Mouse (Mus musculus): ENCODE measurements around the gene Npas3. TPM values are rescaled to one million over a fixed set of nuclear protein-coding genes. Genes with fewer than 3 reads are reported as not detected.

Npas3 gene
- polyA plus RNA-seq, 1 experiment, result 10.2 TPM

GRCm38 (mm10) chr12:53558259-53558658 lies 309.8 kb downstream of the Npas3 start:
- no peak for DNase-seq (ENCODE audit: extremely low spot score in 1 of 2, low spot score in 1 of 2)

DNA sequence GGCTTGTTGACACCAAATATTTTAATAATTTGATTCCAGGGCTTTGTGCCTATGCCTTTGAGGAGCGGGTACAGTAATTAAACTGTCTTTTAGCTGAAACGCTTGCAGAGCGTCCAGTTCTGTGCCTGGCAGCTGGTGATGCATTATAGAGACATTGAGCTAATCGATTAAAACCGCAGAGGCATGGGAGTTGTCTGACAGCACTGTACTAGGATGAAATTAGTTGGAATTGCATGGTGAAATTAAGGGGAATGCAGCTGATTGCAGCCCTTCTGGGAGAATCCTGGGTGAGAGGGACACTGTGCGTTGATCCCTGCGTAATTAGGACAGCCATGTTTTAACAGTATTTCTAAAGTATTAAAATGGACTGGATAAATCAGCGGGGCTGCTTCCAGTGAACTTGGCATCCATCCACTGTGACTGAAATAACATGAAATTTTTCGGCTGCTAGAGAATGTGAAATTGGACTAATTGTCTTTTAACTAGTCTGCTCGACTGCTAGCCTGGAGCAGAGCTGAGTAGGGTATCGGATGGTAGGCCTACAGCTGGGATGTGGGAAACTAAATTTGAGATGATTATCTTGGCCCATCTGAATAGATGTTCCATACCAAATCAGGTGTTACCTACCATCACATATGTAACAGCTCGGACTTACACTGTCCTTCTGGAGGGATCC lies 318.4 kb downstream of the Npas3 start:
- DNase-seq (ENCODE audit: extremely low spot score in 1 of 2, low spot score in 1 of 2), result no peak

DNA sequence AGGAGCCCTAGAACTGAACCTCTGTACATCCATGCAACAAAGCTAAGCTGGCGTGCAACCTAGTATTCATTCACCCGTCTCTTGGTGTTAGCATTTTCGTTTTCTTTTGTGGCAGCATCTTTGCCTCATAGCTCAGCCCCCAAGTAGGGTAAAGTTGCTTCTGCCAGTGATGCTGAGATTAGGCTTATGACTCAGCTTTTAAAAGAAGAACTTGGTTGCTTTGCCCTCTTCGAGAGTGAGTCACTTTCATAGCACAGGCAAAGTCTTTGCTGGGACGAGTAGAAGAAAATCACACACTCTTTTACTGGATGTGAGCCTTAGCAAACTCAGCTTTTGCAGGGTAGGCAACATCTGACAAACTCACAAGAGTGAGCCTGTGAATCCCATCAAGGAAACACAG lies 332.7 kb downstream of the Npas3 start:
- DNase-seq (ENCODE audit: extremely low spot score in 1 of 2, low spot score in 1 of 2), result peak in 1 of 2 experiments; percentile 19

- DNase-seq (ENCODE audit: extremely low spot score in 1 of 2, low spot score in 1 of 2), result no peak
Observed at GRCm38 (mm10) chr12:53587249-53587648, 338.8 kb downstream of the Npas3 start.

DNA sequence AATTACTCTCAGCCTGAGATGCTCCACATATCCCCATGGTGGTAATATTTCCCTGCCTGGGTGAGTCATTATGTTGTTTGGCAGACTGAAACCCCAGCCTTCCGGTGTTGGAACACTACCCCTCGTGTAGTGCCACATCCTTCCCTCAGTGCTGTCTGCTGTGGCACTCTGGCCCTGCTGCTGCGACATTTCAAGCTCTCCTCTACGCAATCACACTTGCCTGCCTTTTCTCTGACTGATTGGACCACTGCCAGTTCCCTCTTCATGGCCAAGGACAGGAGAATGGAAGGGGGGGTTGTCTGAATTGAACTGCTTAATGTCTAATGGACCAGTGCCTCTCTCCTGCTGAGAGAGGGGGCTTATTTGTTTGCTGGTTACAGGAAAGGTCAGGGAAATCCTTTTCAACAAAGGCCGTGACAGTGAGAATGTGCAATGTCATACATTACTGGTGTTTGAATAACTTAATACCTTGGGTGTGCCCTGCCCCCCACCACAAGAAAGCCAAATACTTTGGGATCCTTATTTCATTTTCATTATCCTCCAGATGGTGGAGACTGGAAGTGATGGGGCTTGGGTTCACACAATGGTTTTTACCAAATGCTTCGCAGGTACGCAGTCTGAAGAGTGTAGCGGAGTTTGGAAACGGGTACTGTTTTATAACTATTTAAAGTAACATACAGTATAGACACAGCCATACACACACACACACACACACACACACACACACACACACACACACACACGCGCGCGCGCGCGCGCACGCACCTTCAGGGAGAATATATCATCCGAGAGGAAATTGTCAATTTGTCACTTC lies 339.4 kb downstream of the Npas3 start:
- DNase-seq (ENCODE audit: extremely low spot score in 1 of 2, low spot score in 1 of 2), result peak; percentile 8 to 44

GRCm38 (mm10) chr12:53589446-53589961 lies 341.0 kb downstream of the Npas3 start:
- DNase-seq (ENCODE audit: extremely low spot score in 1 of 2, low spot score in 1 of 2), result no peak

GRCm38 (mm10) chr12:53605661-53606060 lies 357.2 kb downstream of the Npas3 start:
- DNase-seq (ENCODE audit: extremely low spot score in 1 of 2, low spot score in 1 of 2), result no peak

GRCm38 (mm10) chr12:53612120-53612519 lies 363.6 kb downstream of the Npas3 start:
- DNase-seq (ENCODE audit: extremely low spot score in 1 of 2, low spot score in 1 of 2), result no peak

GRCm38 (mm10) chr12:53621271-53621670 lies 372.8 kb downstream of the Npas3 start:
- DNase-seq (ENCODE audit: extremely low spot score in 1 of 2, low spot score in 1 of 2), result no peak

DNA sequence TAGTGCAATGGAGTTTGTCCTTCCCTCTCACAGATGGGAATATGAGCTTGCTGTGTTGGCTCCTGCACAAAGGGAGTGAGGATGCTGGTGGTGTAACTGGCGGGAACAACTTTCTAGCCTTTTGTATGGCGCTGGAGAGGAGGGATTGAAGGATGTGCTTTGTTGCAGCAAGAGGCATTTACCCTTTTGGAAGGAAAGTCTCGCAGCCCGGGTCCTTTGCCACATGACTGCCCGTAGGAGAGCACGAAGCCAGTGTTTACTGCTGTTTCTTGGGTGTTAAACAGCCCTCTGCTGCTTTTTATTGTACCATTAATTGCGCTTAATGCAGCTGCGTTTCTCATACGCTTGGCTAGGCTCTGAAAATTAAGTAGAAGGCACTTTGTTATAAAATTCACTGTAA lies 375.3 kb downstream of the Npas3 start:
- no peak for DNase-seq (ENCODE audit: extremely low spot score in 1 of 2, low spot score in 1 of 2)

DNA sequence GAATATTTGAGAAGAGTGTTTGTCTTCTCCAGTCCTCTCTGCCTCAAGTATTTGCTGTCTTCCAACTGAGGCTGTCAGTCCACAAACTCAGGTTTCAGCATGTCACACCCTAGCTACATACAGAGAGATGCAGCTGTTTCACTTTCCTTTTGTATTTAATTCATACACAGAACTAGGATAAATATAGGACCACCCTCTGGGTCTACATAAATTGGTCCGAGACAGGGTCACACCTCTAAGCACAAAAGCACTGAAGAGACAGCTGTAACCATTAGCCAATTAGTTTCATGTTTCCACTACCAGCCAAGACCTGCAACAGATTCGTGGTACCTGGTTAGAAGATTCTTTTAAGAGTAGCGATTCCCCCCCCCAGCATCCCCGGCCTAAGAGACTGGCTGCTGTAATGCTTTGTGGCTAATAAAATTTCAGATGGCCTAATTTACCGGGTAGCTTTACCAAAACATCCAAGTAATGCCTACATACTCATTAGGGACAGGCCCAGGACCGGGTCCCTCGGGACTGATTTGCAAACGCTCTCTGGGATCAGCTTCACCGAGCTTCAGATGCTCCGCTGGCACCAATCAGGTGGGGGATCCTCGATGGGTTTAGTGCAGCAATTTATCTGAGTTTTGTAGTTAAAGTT lies 376.0 kb downstream of the Npas3 start:
- DNase-seq (ENCODE audit: extremely low spot score in 1 of 2, low spot score in 1 of 2), result no peak

DNA sequence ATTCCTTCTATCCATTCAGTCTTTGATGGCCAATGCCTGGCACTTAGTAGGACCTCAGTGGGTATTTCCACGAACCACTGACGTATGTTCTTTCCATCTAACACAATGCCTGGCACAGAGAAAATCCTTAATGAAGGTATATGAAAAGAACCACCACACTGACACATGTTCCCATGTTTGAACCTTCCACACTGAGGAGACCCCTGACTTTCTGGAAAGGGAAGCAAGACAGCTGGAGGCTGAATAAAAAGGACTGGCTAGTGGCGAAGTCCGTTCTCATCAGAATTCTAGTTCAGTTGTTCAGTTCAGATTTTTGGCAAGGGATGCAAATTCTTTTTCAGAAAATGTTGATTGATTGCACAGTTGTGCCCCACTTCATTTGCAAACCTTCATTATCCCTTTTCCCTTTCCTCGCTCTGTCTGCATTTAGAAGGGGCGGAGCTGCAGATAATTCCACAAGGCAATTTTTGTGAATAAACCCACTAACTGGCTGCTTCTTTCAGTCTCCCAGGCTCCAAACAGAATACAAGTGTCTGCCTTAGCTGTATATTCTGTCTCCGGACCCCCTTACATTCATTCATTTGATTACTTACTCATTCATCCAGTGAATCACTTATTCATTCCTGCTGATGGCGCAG lies 381.1 kb downstream of the Npas3 start:
- no peak for DNase-seq (ENCODE audit: extremely low spot score in 1 of 2, low spot score in 1 of 2)

- DNase-seq (ENCODE audit: extremely low spot score in 1 of 2, low spot score in 1 of 2), result no peak
Observed at GRCm38 (mm10) chr12:53630607-53631006, 382.1 kb downstream of the Npas3 start.

DNA sequence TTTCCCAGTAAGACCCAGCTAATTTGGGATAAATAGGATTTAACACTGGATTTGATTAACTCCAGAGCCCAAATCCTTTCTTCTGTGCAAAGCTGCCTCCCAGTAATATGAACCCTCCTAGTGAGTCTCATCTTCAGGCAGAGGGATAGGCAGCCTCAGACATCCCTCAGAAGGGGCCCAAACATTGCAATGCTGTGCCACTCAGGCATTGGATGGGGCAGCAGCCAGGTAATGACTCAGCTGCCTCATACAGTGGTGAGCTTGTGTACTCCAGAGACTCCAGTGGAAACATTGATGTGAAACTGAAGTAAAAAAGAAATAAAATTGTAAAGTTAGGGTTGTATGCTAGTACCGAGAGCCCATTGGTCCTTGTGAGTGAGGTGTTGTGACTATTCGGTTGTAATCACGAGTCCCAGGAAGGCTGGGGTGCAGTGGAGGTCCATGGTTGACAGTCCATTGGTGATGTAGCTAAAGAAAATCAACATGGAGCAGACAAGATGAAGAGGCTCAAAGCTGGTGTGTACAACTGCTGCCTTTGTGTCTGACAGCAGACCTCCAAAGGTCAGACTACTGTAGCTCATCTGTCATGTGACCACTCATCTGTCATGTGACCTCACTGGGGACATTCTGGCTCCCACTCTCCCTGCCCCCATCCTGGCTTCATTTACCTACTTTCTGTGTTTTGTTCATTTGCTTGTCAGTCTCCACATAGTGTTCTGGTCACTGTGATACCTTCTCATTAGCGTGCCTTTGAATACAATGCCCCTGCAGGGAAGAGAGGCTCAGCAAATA lies 383.0 kb downstream of the Npas3 start:
- DNase-seq (ENCODE audit: extremely low spot score in 1 of 2, low spot score in 1 of 2), result no peak

GRCm38 (mm10) chr12:53638571-53638970 lies 390.1 kb downstream of the Npas3 start:
- DNase-seq (ENCODE audit: extremely low spot score in 1 of 2, low spot score in 1 of 2), result no peak

DNA sequence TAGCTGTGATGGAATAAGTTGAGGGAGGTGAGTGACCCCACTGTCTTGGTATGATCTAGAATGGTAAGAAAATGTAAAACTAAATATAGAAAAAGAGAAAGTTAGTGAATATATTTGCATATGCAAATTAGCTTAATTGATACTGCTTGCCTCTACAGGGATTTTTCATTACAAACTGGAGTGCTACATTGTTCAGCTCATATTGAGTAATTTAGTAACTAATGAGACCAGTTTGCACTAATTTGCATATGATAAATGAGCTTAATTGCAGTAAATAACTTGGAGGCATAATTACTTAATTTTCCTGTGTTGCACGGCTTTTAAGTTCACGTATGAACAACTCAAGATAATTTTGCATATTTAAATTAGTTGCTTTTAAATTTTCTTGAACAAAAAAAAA lies 398.8 kb downstream of the Npas3 start:
- no peak for DNase-seq (ENCODE audit: extremely low spot score in 1 of 2, low spot score in 1 of 2)

DNA sequence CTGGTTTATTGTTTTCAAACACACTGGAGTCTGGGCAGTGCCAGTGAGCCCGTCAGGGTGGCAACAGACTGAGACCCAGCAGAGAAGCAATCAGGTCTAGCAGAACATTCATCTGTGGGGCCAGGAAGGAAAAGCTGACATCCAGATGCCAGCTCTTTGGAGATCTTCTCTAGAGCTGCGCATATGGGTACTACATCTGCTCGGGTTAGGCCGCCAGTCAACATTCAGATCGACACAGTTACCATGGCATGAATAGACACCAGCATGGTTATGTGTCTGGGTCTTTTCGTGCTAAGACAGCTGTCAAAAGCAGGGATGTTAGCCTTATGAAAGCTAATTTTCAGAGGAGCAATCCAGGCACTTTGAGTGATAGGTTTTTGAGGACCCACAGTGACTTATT lies 407.8 kb downstream of the Npas3 start:
- no peak for DNase-seq (ENCODE audit: extremely low spot score in 1 of 2, low spot score in 1 of 2)

- DNase-seq (ENCODE audit: extremely low spot score in 1 of 2, low spot score in 1 of 2), result no peak
Observed at GRCm38 (mm10) chr12:53664084-53664483, 415.6 kb downstream of the Npas3 start.

- DNase-seq (ENCODE audit: extremely low spot score in 1 of 2, low spot score in 1 of 2), result no peak
Observed at GRCm38 (mm10) chr12:53671846-53672245, 423.4 kb downstream of the Npas3 start.

- no peak for DNase-seq (ENCODE audit: extremely low spot score in 1 of 2, low spot score in 1 of 2)
Observed at GRCm38 (mm10) chr12:53677091-53677630, 428.7 kb downstream of the Npas3 start.
